Mouse (Mus musculus) cortical plate, adult 2 months (tissue): ENCODE measurements around the gene Cldn16. TPM values are rescaled to one million over a fixed set of nuclear protein-coding genes. Genes with fewer than 3 reads are reported as not detected.

Experiments
- H3K27ac ChIP-seq: fragments of 200-500 bp; 2 replicates; pipeline ENCODE4 v1.5.1; 2012; ENCODE audit warnings: low read length, control low read depth, inconsistent platforms; ENCODE audit not compliant: insufficient read depth
- H3K4me1 ChIP-seq: fragments of 200-500 bp; 2 replicates; pipeline ENCODE4 v1.6.1; 2011; ENCODE audit warnings: low read length; ENCODE audit not compliant: control insufficient read depth, insufficient read depth
- H3K4me3 ChIP-seq: fragments of 200-500 bp; 2 replicates; pipeline ENCODE4 v1.5.1; 2011; ENCODE audit warnings: mild to moderate bottlenecking, low read length, control low read depth; ENCODE audit not compliant: insufficient read depth
- CTCF ChIP-seq: fragments of 200-500 bp; IDR thresholded peaks from 2 replicates; pipeline ENCODE4 v1.5.1; 2011; ENCODE audit warnings: mild to moderate bottlenecking, control low read depth, low read length; ENCODE audit not compliant: insufficient read depth; ENCODE audit errors: extremely low read depth
- POLR2A ChIP-seq: fragments of 200-500 bp; IDR thresholded peaks from 2 replicates; pipeline ENCODE4 v1.6.1; 2011; ENCODE audit warnings: mild to moderate bottlenecking, low read length, control low read depth; ENCODE audit not compliant: insufficient read depth; ENCODE audit errors: extremely low read depth
- polyA plus RNA-seq: library from polyadenylated mRNA; depleted of rRNA; stranded (reverse); fragments of >200 nt; gene quantifications from 2 replicates; pipeline ENCODE4 v1.2.3, GENCODE M21; 2012; rRNA removed

The Cldn16 gene
- polyA plus RNA-seq: not detected in 2 replicates

DNA sequence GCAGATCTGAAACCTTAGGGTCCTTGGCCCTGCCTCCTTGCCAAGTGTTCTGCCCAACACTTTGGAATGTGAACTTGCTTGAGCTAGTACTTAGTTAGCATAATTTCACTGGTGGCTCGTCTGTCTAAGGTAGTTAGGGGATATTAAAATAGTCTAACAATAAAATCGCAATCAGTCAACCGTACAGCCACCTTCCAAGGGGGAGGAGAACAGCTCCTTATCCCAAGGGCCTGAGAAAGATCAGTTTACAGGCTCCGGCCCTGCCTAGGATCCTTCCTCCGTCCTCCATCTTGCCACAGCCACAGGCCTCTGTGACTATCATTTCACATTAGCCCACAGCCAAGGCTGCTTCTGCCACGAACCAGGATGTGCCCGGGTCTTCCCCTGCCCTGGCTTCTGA, at the start of gene Cldn16:
TSS of gene Cldn16 (plus strand) at position 301 of the 400 bp plus-strand sequence.
- Histone ChIP-seq H3K4me3 (no peak within 1 kb of the TSS), H3K4me1 (no peaks in the 10 kb centered on the region), H3K27ac (no peak within 1 kb of the TSS)
- TF ChIP-seq CTCF (no peak), POLR2A (no peak)

GRCm38 (mm10) chr16:26418616-26419015, 44.3 kb upstream of the Cldn16 start:
- no peak overlapping the region for H3K27ac ChIP-seq

DNA sequence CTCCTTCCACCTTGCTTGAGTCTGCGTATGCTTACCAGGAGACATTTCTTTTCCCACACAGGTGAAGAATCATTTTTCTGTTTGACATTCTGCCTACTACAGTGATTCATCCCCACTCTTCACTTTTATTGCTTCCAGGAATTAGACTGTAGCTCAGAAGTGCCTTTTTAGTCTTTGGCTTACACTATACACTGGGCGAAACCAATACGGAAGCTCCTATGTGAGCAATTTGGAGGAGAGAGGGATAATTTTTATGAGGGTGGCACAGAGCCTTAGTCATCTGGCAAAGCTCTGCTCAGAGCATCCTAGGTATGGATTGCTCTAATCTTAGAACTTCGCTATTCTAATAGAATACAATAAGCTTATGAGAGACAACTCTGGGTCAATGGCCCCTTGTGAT, 40.9 kb upstream of the Cldn16 start:
- TF ChIP-seq POLR2A (no peak), CTCF (no peak)
- Histone ChIP-seq H3K4me1 (no peaks in the 10 kb centered on the region), H3K27ac (no peak overlapping the region), H3K4me3 (no peak overlapping the region)

More at GRCm38 (mm10) chr16:26418616-26419015, 44.3 kb upstream of the Cldn16 start:
- Histone ChIP-seq H3K4me3 (no peak overlapping the region), H3K4me1 (no peaks in the 10 kb centered on the region)
- no peak for TF ChIP-seq POLR2A
- TF ChIP-seq CTCF: no peak

- H3K4me1 ChIP-seq: no peaks in the 10 kb centered on the region
- TF ChIP-seq POLR2A (no peak), CTCF (no peak)
- no peak overlapping the region for H3K4me3 ChIP-seq
- no peak overlapping the region for H3K27ac ChIP-seq
Observed at GRCm38 (mm10) chr16:26430246-26430645, 32.7 kb upstream of the Cldn16 start.

GRCm38 (mm10) chr16:26433486-26433885, 29.4 kb upstream of the Cldn16 start:
- Histone ChIP-seq H3K27ac (no peak overlapping the region), H3K4me3 (no peak overlapping the region), H3K4me1 (no peaks in the 10 kb centered on the region)
- TF ChIP-seq CTCF (no peak), POLR2A (no peak)

DNA sequence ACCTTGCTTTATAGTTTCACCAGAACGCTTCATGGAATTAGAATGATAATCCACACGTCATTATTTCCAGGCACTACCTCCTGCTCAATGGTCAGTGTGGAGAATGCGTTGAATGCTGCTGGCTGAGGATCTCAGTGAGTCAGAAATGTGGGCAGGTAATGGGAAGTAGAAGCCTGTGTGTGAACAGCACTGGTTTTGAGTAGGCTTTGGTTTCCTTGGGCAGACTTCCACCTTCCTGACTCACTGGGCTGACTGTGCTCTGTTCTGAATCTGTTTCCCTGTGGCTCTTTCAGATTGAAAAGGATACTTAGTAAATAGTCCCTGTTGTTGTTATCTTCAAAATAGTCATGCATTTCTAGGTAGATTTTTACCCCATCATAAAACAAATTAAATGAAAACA, 22.9 kb upstream of the Cldn16 start:
- Histone ChIP-seq H3K27ac (no peak overlapping the region), H3K4me3 (no peak overlapping the region), H3K4me1 (no peaks in the 10 kb centered on the region)
- no peak for TF ChIP-seq CTCF
- no peak for TF ChIP-seq POLR2A

- Histone ChIP-seq H3K4me3 (no peak overlapping the region), H3K4me1 (no peaks in the 10 kb centered on the region), H3K27ac (no peak overlapping the region)
- TF ChIP-seq CTCF (no peak), POLR2A (no peak)
Observed at GRCm38 (mm10) chr16:26441156-26441555, 21.8 kb upstream of the Cldn16 start.

DNA sequence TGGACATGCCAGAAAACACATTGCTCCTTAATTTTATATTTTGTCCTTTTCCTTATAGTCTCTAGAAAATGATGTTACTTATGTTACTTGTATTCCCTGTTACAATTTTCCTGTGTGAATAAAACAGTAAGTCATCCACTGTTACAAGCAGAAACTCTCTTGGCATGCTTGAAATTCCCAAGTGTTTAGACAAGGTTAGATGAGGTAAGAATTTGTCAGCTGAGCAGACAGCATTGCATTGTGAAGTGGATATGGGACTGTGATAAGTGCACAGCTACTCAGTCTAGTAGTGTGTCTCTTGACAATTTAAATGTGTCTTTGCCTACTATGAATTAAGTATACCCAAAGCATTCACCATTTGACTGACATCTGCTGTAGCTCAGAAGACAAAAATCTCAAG, 18.1 kb upstream of the Cldn16 start:
- Histone ChIP-seq H3K27ac (no peak overlapping the region), H3K4me1 (no peaks in the 10 kb centered on the region; the same call in 1 of the 2 replicates), H3K4me3 (no peak overlapping the region)
- TF ChIP-seq POLR2A (no peak), CTCF (no peak)

- TF ChIP-seq CTCF (peak; percentile 27; the same call in 1 of the 2 replicates), POLR2A (no peak)
- Histone ChIP-seq H3K4me3 (no peak overlapping the region), H3K27ac (no peak overlapping the region), H3K4me1 (no peaks in the 10 kb centered on the region; the same call in 1 of the 2 replicates)
Observed at GRCm38 (mm10) chr16:26447594-26447993, 15.3 kb upstream of the Cldn16 start.

DNA sequence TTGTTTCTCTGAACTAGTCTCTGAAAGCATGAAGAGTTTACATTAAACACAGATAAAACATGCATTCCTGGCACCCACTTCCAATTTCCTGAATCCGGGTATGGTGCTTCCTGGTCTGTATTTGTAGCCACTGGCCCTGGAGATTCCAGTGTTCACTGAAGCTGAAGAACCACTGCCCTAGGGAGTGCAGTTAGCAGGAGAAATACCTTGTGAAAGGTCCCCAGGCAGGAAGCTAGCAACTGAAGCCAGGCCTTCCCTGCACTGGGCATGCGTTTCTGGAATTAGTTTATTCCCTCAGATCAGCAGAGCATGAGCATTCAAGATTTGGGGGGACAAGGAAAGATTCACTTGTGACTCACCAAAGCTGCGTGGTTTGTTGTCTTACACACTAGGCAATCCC, 8.8 kb upstream of the Cldn16 start:
- H3K4me1 ChIP-seq: no peaks in the 10 kb centered on the region
- no peak overlapping the region for H3K27ac ChIP-seq
- TF ChIP-seq CTCF (no peak), POLR2A (no peak)
- no peak overlapping the region for H3K4me3 ChIP-seq

- TF ChIP-seq CTCF (no peak), POLR2A (no peak)
- H3K27ac ChIP-seq: no peak overlapping the region
- H3K4me1 ChIP-seq: no peaks in the 10 kb centered on the region
- no peak overlapping the region for H3K4me3 ChIP-seq
Observed at GRCm38 (mm10) chr16:26456182-26456581, 6.8 kb upstream of the Cldn16 start.
